Mouse (Mus musculus) stomach, postnatal 0 days (tissue): Measurements from ENCODE around the gene 1700018B08Rik. TPM values are rescaled to one million over a fixed set of nuclear protein-coding genes. Genes with fewer than 3 reads are reported as not detected.

Experiments
- ATAC-seq: fragments of 200-750 bp; cut with Nextera tagmentation; 2 replicates; pipeline ENCODE4 v1.8.0; 2017; ENCODE audit not compliant: low FRiP score, low TSS enrichment
- DNase-seq: peaks from one replicate; pipeline ENCODE4 v3.0.0-alpha.2; 2016; ENCODE audit warnings: low spot score
- H3K27ac ChIP-seq: fragments of 300-500 bp; sonication (generic); replicated peaks from 2 replicates; pipeline ENCODE4 v1.5.1; 2014; ENCODE audit warnings: mild to moderate bottlenecking, control low read depth
- H3K27me3 ChIP-seq: fragments of 300-500 bp; sonication (generic); 2 replicates; pipeline ENCODE4 v1.6.1; 2014; ENCODE audit warnings: low read length; ENCODE audit not compliant: control insufficient read depth, insufficient read depth
- H3K36me3 ChIP-seq: fragments of 300-500 bp; sonication (generic); 2 replicates; pipeline ENCODE4 v1.6.1; 2014; ENCODE audit warnings: low read length, mixed read lengths; ENCODE audit not compliant: control insufficient read depth, insufficient read depth
- H3K4me1 ChIP-seq: fragments of 300-500 bp; sonication (generic); replicated peaks from 2 replicates; pipeline ENCODE4 v1.6.1; 2014; ENCODE audit warnings: antibody characterized with exemption; ENCODE audit not compliant: control insufficient read depth, insufficient read depth
- H3K4me2 ChIP-seq: fragments of 300-500 bp; sonication (generic); replicated peaks from 2 replicates; pipeline ENCODE4 v1.6.1; 2014; ENCODE audit warnings: low read depth, mild to moderate bottlenecking, control low read depth, moderate library complexity
- H3K4me3 ChIP-seq: fragments of 300-500 bp; sonication (generic); 2 replicates; pipeline ENCODE4 v1.5.1; 2014; ENCODE audit warnings: low read depth, low read length, control low read depth
- H3K9ac ChIP-seq: fragments of 300-500 bp; sonication (generic); 2 replicates; pipeline ENCODE4 v1.6.1; 2014; ENCODE audit warnings: mild to moderate bottlenecking, low read length, control low read depth, mixed read lengths
- H3K9me3 ChIP-seq: fragments of 300-500 bp; sonication (generic); 2 replicates; pipeline ENCODE4 v1.6.1; 2016; ENCODE audit warnings: low read length; ENCODE audit not compliant: control insufficient read depth
- CTCF ChIP-seq: IDR thresholded peaks from 2 replicates; pipeline ENCODE4 v1.5.1; 2016; ENCODE audit warnings: antibody characterized with exemption, low read depth, mild to moderate bottlenecking, moderate library complexity
- EP300 ChIP-seq: optimal IDR thresholded peaks from 2 replicates; pipeline ENCODE3; 2016; ENCODE audit warnings: antibody characterized with exemption
- WGBS: fragments of 180-500 bp; shearing (Covaris S2); extraction: QIAGEN DNeasy Blood & Tissue Kit; methylation state at CpG from one replicate; pipeline ENCODE4 v1.1.7; 2014; 5-methylcytosine and 5-hydroxymethylcytosine counted together
- polyA plus RNA-seq: library from polyadenylated mRNA; unstranded; fragments of >200 nt; fragmentation: Nextera tagmentation; extraction: Ambion mirVana; gene quantifications from 2 replicates; pipeline ENCODE4 v1.2.1, GENCODE M21; 2015

The 1700018B08Rik gene
- polyA plus RNA-seq, 1 experiment from 2014 or later: not detected

GRCm38 (mm10) chr8:121551065-121551985 lies 7.2 kb upstream of the 1700018B08Rik start:
- DNase-seq (no peak), ATAC-seq (no peak)
- WGBS: 62% methylated on average over 24 of the region's 24 CpGs
- Histone ChIP-seq H3K4me2 (no peak overlapping the region), H3K36me3 (peaks cover 11% of the 10 kb centered on the region; the same call in 1 of the 2 replicates), H3K9ac (no peak overlapping the region), H3K9me3 (no peaks in the 10 kb centered on the region), H3K4me3 (no peak overlapping the region), H3K4me1 (no peaks in the 10 kb centered on the region), H3K27me3 (no peaks in the 10 kb centered on the region), H3K27ac (no peak overlapping the region)
- no peak for TF ChIP-seq CTCF
- TF ChIP-seq EP300: no peak

GRCm38 (mm10) chr8:121550056-121550455 lies 5.9 kb upstream of the 1700018B08Rik start:
- no peak overlapping the region for H3K4me3 ChIP-seq
- no peak overlapping the region for H3K9ac ChIP-seq
- H3K9me3 ChIP-seq: no peaks in the 10 kb centered on the region
- H3K36me3 ChIP-seq: 0 out of 2 replicates have a peak, but pooled peaks cover 8% of the 10 kb centered on the region
- H3K4me2 ChIP-seq: no peak overlapping the region
- no peaks in the 10 kb centered on the region for H3K27me3 ChIP-seq
- H3K4me1 ChIP-seq: no peaks in the 10 kb centered on the region
- no peak for DNase-seq
- H3K27ac ChIP-seq: no peak overlapping the region
- WGBS: 75% methylated on average over 6 of the region's 6 CpGs
- TF ChIP-seq EP300: no peak
- no peak for TF ChIP-seq CTCF
- ATAC-seq: no peak

- no peak for TF ChIP-seq EP300
- peak; percentile 94 for TF ChIP-seq CTCF
- ATAC-seq (peak; percentile 31; the same call in 1 of the 2 replicates), DNase-seq (peak; percentile 80)
- Histone ChIP-seq H3K36me3 (0 out of 2 replicates have a peak, but pooled peaks cover 5% of the 10 kb centered on the region), H3K4me1 (no peaks in the 10 kb centered on the region), H3K27me3 (no peaks in the 10 kb centered on the region), H3K27ac (no peak overlapping the region), H3K9me3 (no peaks in the 10 kb centered on the region), H3K4me2 (no peak overlapping the region), H3K9ac (no peak overlapping the region), H3K4me3 (no peak overlapping the region)
- WGBS: 8% methylated on average over 7 of the region's 7 CpGs
Measured at GRCm38 (mm10) chr8:121547132-121547531, 3.0 kb upstream of the 1700018B08Rik start.

- DNase-seq: no peak
- H3K4me1 ChIP-seq: no peaks in the 10 kb centered on the region
- no peaks in the 10 kb centered on the region for H3K36me3 ChIP-seq
- H3K9ac ChIP-seq: no peak overlapping the region
- no peaks in the 10 kb centered on the region for H3K9me3 ChIP-seq
- TF ChIP-seq EP300: no peak
- TF ChIP-seq CTCF: no peak
- H3K27me3 ChIP-seq: no peaks in the 10 kb centered on the region
- no peak overlapping the region for H3K4me3 ChIP-seq
- 67% methylated on average over 11 of the region's 11 CpGs for WGBS
- ATAC-seq: no peak
- H3K27ac ChIP-seq: no peak overlapping the region
- no peak overlapping the region for H3K4me2 ChIP-seq
Measured at GRCm38 (mm10) chr8:121544936-121545335, 816 bp upstream of the 1700018B08Rik start.

- no peaks in the 10 kb centered on the region for H3K9me3 ChIP-seq
- H3K4me3 ChIP-seq: no peak overlapping the region
- H3K4me1 ChIP-seq: no peaks in the 10 kb centered on the region
- no peak overlapping the region for H3K27ac ChIP-seq
- no peak overlapping the region for H3K9ac ChIP-seq
- H3K36me3 ChIP-seq: no peaks in the 10 kb centered on the region
- no peak overlapping the region for H3K4me2 ChIP-seq
- H3K27me3 ChIP-seq: no peaks in the 10 kb centered on the region
- ATAC-seq (no peak), DNase-seq (no peak)
- 49% methylated on average over 13 of the region's 13 CpGs for WGBS
- TF ChIP-seq EP300: no peak
- TF ChIP-seq CTCF: no peak
Measured at GRCm38 (mm10) chr8:121542901-121543300, 1.2 kb downstream of the 1700018B08Rik start.

GRCm38 (mm10) chr8:121541862-121542261 lies 2.3 kb downstream of the 1700018B08Rik start:
- no peak for DNase-seq
- Histone ChIP-seq H3K9me3 (no peaks in the 10 kb centered on the region), H3K27me3 (no peaks in the 10 kb centered on the region), H3K9ac (no peak overlapping the region), H3K4me1 (no peaks in the 10 kb centered on the region), H3K27ac (no peak overlapping the region), H3K36me3 (no peaks in the 10 kb centered on the region), H3K4me2 (no peak overlapping the region), H3K4me3 (no peak overlapping the region)
- ATAC-seq: no peak; the same call in 1 of the 2 replicates
- 70% methylated on average over 19 of the region's 19 CpGs for WGBS
- no peak for TF ChIP-seq EP300
